Mouse (Mus musculus) testis, postnatal 14 days (tissue): ENCODE results near the gene Trim63.

Experiments
- DNase-seq: peaks from one replicate; pipeline ENCODE4 v3.0.0; 2021; ENCODE audit warnings: low spot score

The Trim63 gene

GRCm38 (mm10) chr4:134365280-134365679 lies 50.4 kb downstream of the Trim63 start:
- no peak for DNase-seq

DNA sequence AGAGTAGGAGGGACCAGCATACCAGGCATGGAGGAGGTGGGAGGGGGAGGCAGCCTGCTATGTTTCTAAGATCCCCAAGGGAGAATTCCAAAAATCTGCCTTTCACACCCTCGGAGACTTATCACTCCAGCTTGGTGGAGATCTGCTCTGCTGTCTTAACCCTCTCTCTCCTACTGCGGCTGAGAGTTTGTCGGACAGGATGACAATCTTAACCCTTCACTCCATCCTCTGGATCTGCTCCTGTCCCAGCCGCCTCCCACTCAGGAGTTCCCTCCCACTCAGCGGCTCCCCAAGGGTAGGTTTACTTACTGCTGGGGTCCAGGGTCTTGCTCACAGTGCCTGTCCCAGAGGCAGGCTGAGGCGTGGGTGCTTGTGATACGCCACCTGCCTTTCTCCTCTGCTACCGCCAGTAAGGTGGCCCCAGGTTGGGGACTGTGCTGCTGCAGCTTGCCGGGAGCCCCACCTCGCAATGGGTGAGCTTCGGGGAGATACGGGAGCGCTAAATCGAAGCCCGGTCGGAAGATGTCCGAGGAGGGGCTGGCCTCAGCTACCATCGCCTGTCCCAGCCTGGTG lies 55.8 kb downstream of the Trim63 start:
- DNase-seq = no peak

- DNase-seq = no peak
Measured at GRCm38 (mm10) chr4:134371316-134371855, 56.5 kb downstream of the Trim63 start.

GRCm38 (mm10) chr4:134372294-134372747 lies 57.4 kb downstream of the Trim63 start:
- peak; percentile 72 for DNase-seq

DNA sequence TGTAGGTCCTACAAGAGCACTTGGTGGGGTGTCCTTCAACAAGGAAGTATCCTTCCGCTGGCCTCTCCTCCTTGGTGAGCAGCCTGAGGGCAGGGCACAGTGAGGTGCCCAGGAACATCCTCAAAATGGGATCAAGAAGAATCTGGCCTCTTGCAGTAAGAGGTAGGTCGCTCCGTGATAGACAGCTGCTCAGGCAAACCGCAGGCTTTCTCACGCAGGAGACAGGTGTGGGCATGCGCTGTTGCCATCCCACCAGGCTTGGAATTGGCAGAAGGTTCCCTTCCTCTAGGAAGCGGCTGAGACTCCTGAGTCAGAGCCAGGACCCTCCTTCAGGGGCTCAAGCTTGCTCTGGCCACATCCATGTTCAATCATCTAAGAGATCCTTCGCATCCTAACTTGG lies 58.4 kb downstream of the Trim63 start:
- DNase-seq = no peak

- DNase-seq = no peak
Measured at GRCm38 (mm10) chr4:134374306-134374705, 59.4 kb downstream of the Trim63 start.

GRCm38 (mm10) chr4:134378089-134378615 lies 63.2 kb downstream of the Trim63 start:
- DNase-seq = no peak
